Mouse (Mus musculus): ENCODE data around the gene Mical3. TPM values are rescaled to one million over a fixed set of nuclear protein-coding genes. Genes with fewer than 3 reads are reported as not detected.
"Not testable (repeated sequence)": the region's sequence is repeated elsewhere in the genome, so short reads cannot be mapped to it uniquely, and the experiment has no call there.

Mical3 gene
- polyA plus RNA-seq, 1 experiment from 2014 or later: 11.5 TPM

DNA sequence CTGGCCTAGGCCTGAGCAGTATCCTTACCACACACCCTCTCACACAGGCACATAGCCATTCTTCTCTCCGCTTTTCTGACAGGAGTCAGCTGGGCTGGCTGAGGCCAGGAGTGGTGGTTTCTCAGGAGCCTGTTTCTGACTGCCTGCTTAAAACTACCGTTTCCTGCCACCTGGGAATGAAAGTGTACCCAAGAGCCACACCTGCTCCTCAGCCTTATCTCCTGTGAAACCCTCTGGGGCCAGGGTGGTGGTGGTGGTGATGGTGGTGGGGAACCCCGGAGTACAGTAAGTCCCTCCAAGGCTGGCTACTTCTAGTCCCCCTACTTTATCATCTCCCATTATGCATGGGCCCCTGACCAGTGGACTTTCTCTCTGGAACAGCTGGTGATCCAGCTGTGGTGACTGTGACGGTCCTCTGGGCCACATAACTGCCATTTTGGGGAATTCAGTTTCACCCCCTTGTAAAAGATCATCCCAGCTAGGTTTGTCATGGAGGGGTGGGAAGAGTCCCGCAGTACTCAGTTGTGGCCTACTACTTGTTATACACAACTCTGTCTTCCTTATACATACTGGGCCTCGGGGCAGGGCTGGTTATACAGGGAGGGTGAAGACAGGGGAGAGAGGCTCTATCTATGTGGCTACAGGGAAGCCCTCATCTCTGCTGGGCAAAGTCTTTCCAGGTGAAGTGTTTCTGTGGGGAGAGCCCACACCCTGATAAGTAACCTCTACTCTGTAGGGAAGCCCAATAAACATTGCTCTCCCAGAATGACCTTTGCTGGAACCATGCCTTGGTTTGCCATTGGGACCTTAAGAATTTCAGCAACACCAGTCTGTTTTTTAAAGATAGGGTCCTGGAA, 200.1 kb downstream of the Mical3 start:
- peak; percentile 21; the same call in 1 of the 2 replicates for ATAC-seq (ENCODE audit: insufficient read depth, low FRiP score)
- Histone ChIP-seq H3K4me1 (ENCODE audit: control insufficient read depth, insufficient read depth, low read length) (no peaks in the 10 kb centered on the region), H3K4me3 (replicated peaks; ENCODE audit: low read length) (no peak overlapping the region), H3K27me3 (ENCODE audit: control insufficient read depth, insufficient read depth, low read length) (no peaks in the 10 kb centered on the region), H3K36me3 (ENCODE audit: control insufficient read depth, insufficient read depth, low read length) (no peaks in the 10 kb centered on the region), H3K27ac (ENCODE audit: low read length) (no peak overlapping the region), H3K9ac (ENCODE audit: low read length) (no peak overlapping the region), H3K9me3 (replicated peaks; ENCODE audit: control insufficient read depth, low read length) (no peaks in the 10 kb centered on the region), H3K4me2 (ENCODE audit: low read depth, low read length) (no peak overlapping the region)
- WGBS: 67% methylated on average over 6 of the region's 6 CpGs

DNA sequence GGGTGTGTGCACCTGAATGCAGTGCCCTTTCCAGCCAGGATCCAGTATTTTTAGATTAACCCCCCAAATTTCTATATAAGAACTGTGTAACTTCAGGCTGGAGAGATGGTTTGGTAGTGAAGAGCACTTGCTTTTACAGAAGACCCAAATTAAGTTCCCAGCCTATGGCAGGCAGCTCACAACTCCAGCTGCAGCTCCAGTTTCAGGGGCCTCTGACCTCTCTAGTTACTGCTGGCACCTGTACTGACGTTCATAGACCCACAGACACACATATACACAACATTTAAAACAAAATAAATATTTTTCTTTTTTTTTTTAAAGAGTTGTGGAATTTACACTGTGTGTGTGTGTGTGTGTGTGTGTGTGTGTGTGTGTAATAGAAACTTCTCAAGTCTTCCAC, 201.4 kb downstream of the Mical3 start:
- ATAC-seq (ENCODE audit: insufficient read depth, low FRiP score): no peak
- no peak overlapping the region for H3K4me2 ChIP-seq (ENCODE audit: low read depth, low read length)
- H3K27ac ChIP-seq (ENCODE audit: low read length): no peak overlapping the region
- H3K27me3 ChIP-seq (ENCODE audit: control insufficient read depth, insufficient read depth, low read length): no peaks in the 10 kb centered on the region
- no peak overlapping the region for H3K4me3 ChIP-seq (replicated peaks; ENCODE audit: low read length)
- no peak overlapping the region for H3K9ac ChIP-seq (ENCODE audit: low read length)
- H3K36me3 ChIP-seq (ENCODE audit: control insufficient read depth, insufficient read depth, low read length): no peaks in the 10 kb centered on the region
- WGBS: 47% methylated on average over 1 of the region's 1 CpGs
- H3K9me3 ChIP-seq (replicated peaks; ENCODE audit: control insufficient read depth, low read length): no peaks in the 10 kb centered on the region
- no peaks in the 10 kb centered on the region for H3K4me1 ChIP-seq (ENCODE audit: control insufficient read depth, insufficient read depth, low read length)

DNA sequence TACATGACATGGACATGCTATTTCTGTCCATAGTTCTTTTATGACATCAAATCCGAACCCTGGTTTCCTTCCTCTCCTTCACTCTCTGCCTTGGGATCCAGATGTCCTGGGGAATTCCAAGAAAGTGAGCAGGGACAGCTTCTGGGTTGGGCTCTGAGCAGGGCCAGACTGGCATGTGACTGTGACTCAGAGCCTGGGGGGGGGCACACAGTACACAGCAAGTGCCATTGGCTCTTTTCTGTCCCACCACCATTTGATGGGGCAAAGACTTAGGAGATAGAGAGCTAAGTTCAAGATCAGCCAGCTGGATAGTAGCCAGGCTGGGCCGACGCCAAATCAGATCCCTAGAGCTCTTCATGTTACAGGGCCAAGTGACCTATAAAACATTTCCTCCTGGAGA, 203.0 kb downstream of the Mical3 start:
- no peak overlapping the region for H3K27ac ChIP-seq (ENCODE audit: low read length)
- no peaks in the 10 kb centered on the region for H3K9me3 ChIP-seq (replicated peaks; ENCODE audit: control insufficient read depth, low read length)
- H3K36me3 ChIP-seq (ENCODE audit: control insufficient read depth, insufficient read depth, low read length): no peaks in the 10 kb centered on the region
- 77% methylated on average over 3 of the region's 3 CpGs for WGBS
- no peak for ATAC-seq (ENCODE audit: insufficient read depth, low FRiP score)
- H3K4me1 ChIP-seq (ENCODE audit: control insufficient read depth, insufficient read depth, low read length): no peaks in the 10 kb centered on the region
- no peak overlapping the region for H3K4me2 ChIP-seq (ENCODE audit: low read depth, low read length)
- no peaks in the 10 kb centered on the region for H3K27me3 ChIP-seq (ENCODE audit: control insufficient read depth, insufficient read depth, low read length)
- no peak overlapping the region for H3K9ac ChIP-seq (ENCODE audit: low read length)
- no peak overlapping the region for H3K4me3 ChIP-seq (replicated peaks; ENCODE audit: low read length)

DNA sequence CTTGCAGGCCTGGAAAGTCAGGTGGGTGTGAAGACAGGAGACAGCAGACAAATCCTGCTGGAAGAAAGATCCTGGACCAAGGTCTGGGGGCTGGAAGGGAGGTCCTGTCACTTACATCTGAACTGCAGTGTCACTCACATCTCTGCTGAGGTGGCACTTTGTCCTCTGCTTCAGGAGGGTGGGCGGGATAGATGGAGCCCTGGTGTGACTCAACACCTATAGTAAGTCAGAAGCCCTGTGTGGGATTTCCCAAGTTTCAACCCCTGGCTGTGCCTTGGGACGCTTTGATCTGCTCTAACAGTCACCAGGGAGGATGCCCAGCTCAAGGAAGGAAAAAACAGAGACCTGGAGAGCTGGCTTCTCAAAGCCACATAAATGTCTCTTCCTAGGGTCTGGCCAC, 203.9 kb downstream of the Mical3 start:
- no peaks in the 10 kb centered on the region for H3K9me3 ChIP-seq (replicated peaks; ENCODE audit: control insufficient read depth, low read length)
- H3K36me3 ChIP-seq (ENCODE audit: control insufficient read depth, insufficient read depth, low read length): no peaks in the 10 kb centered on the region
- 40% methylated on average over 2 of the region's 2 CpGs for WGBS
- H3K4me3 ChIP-seq (replicated peaks; ENCODE audit: low read length): no peak overlapping the region
- H3K27ac ChIP-seq (ENCODE audit: low read length): no peak overlapping the region
- H3K4me2 ChIP-seq (ENCODE audit: low read depth, low read length): no peak overlapping the region
- ATAC-seq (ENCODE audit: insufficient read depth, low FRiP score): no peak
- no peaks in the 10 kb centered on the region for H3K4me1 ChIP-seq (ENCODE audit: control insufficient read depth, insufficient read depth, low read length)
- no peaks in the 10 kb centered on the region for H3K27me3 ChIP-seq (ENCODE audit: control insufficient read depth, insufficient read depth, low read length)
- no peak overlapping the region for H3K9ac ChIP-seq (ENCODE audit: low read length)

DNA sequence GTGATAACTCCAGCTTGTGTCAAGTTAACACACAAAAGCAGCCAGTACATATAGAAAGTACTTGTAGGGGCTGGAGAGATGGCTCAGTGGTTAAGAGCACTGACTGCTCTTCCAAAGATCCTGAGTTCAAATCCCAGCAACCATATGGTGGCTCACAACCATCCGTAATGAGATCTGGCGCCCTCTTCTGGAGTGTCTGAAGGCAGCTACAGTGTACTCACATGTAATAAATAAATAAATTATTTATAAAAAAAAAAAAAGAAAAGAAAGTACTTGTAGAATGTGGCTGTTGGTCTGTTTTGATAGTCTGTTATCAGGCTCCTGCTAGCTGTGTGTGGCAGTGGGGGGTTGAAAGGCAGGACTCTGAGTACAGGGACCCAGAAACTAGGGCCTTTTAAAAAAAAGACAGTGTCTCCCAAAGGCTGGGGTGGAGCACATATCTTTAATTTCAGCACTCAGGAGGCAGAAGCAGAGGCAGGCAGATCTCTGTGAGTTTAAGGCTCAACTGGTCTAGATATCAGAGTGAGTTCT, 205.9 kb downstream of the Mical3 start:
- not testable (repeated sequence) for H3K4me1 ChIP-seq (ENCODE audit: control insufficient read depth, insufficient read depth, low read length); H3K27me3 ChIP-seq (ENCODE audit: control insufficient read depth, insufficient read depth, low read length); H3K4me2 ChIP-seq (ENCODE audit: low read depth, low read length); H3K27ac ChIP-seq (ENCODE audit: low read length); H3K4me3 ChIP-seq (replicated peaks; ENCODE audit: low read length); H3K36me3 ChIP-seq (ENCODE audit: control insufficient read depth, insufficient read depth, low read length); H3K9me3 ChIP-seq (replicated peaks; ENCODE audit: control insufficient read depth, low read length); H3K9ac ChIP-seq (ENCODE audit: low read length); ATAC-seq (ENCODE audit: insufficient read depth, low FRiP score)
- WGBS: 82% methylated on average over 2 of the region's 2 CpGs

DNA sequence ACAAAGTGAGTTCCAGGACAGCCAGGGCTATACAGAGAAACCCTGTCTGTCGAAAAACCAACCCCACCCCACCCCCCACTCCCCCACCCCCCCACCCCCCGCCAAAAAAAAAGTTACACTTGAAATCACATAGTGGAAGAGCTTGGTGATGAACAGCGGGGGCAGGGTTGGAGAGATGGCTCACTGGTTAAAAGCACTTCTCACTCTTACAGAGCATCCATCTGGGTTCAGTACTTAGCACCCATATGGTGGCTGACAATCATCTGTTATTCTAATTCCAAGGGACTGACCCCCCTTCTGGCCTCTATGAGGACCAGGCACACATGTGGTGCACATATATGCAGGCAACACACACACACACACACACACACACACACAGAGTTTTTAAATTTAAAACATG, 212.8 kb downstream of the Mical3 start:
- no peak overlapping the region for H3K27ac ChIP-seq (ENCODE audit: low read length)
- H3K9ac ChIP-seq (ENCODE audit: low read length): no peak overlapping the region
- no peaks in the 10 kb centered on the region for H3K36me3 ChIP-seq (ENCODE audit: control insufficient read depth, insufficient read depth, low read length)
- peaks cover 13% of the 10 kb centered on the region for H3K4me1 ChIP-seq (ENCODE audit: control insufficient read depth, insufficient read depth, low read length)
- no peak overlapping the region for H3K4me3 ChIP-seq (replicated peaks; ENCODE audit: low read length)
- 64% methylated on average over 3 of the region's 3 CpGs for WGBS
- no peak for ATAC-seq (ENCODE audit: insufficient read depth, low FRiP score)
- no peak overlapping the region for H3K4me2 ChIP-seq (ENCODE audit: low read depth, low read length)
- H3K27me3 ChIP-seq (ENCODE audit: control insufficient read depth, insufficient read depth, low read length): no peaks in the 10 kb centered on the region
- no peaks in the 10 kb centered on the region for H3K9me3 ChIP-seq (replicated peaks; ENCODE audit: control insufficient read depth, low read length)

DNA sequence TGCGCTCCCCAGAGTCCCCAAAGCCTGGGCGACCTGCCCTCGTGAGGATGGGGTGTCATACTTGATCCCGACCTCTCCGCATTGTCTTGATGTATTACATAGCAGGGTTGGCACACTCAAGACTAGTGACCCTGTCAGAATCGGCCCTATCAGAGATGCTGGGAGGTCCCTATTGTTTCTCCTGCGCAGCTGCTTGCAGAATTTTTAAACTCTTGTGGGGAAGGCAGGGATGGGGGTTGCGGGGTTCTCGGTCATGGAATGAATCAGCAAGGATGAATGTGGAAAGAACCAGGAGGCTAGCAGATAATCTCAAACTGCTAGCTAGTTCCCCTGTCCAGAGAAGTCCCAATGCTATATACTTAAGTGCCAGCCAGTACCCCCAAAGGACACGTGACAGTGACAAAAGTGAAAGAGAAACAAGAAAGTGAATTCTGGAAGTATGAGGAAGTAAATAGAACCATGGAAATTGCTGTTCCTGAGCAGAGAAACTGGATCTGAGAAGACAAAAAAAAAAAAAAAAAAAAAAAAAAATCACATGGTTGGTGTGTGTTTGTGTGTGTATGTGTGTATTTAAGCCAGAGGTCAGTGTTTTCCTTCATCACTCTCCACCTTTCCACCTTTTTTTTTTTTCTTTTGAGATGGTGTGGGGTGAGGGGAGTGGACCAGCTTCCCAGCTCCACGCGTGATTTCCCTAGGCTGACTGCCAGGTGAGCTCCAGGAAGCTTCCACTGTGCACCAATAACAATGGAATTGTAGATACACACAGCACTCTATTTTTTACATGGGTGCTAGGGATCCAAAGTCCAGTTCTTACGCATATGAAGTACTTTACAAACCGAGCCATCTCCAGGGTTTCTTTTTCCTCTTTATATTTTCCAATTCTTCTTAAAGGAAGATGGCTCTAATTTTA, 213.6 kb downstream of the Mical3 start:
- Histone ChIP-seq H3K4me3 (replicated peaks; ENCODE audit: low read length) (peak overlapping the region; percentile 69), H3K9ac (ENCODE audit: low read length) (peak overlapping the region; percentile 77), H3K4me2 (ENCODE audit: low read depth, low read length) (peak overlapping the region; percentile 92), H3K4me1 (ENCODE audit: control insufficient read depth, insufficient read depth, low read length) (peaks cover 13% of the 10 kb centered on the region)
- H3K36me3 ChIP-seq (ENCODE audit: control insufficient read depth, insufficient read depth, low read length); H3K27me3 ChIP-seq (ENCODE audit: control insufficient read depth, insufficient read depth, low read length); H3K27ac ChIP-seq (ENCODE audit: low read length); H3K9me3 ChIP-seq (replicated peaks; ENCODE audit: control insufficient read depth, low read length); ATAC-seq (ENCODE audit: insufficient read depth, low FRiP score): not testable (repeated sequence)
- WGBS: 22% methylated on average over 10 of the region's 14 CpGs

DNA sequence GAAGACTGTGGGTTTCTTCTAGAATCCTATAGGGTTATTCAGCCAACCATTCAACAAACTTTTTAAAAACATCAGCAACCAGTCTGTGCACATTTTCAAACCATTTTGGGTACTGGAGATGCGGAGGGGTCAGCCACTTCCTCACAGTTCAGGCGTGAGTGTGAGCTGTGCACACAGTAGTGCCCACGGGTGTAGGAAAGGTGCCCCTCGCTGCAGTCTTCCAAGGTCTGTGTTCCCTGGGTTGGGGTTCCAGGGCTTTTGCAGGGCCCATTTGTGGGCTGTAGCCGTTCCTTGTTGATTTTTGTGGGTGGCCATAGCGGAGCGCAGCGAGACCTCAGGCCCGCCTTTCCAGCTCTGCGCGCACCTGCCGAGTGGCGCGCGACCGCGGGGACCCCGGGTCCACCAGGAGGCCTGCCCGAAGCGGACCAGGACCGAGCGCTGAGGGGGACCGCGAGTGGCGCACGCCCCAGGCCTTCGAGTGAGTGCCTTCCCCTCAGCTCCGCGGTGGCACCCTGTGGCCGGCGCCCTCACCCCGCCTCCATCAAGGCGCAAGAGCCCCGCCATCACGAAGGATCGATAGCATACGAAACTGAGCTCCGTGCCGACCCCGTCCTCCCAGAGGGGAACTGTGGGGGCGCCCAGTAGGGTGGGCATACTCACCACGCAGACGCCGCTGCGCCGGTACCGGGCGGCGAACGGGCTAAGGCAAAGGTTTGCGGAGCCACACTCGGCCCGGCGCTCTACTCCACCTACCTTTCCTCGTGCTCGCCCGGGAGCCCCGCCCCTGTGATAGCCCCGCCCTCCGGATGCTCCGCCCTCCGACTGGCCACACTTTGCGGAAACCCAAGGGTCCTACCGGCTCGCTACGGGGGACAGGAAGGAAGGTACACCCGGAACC, 214.5 kb downstream of the Mical3 start, which contains the start of gene Bid:
Gene Bid, minus strand, starts transcription at position 780 of the 898 bp plus-strand sequence.
- peak within 1 kb of the TSS; percentile 92 for H3K4me2 ChIP-seq (ENCODE audit: low read depth, low read length)
- peak; percentile 91 for ATAC-seq (ENCODE audit: insufficient read depth, low FRiP score)
- no peaks in the 10 kb centered on the region for H3K27me3 ChIP-seq (ENCODE audit: control insufficient read depth, insufficient read depth, low read length)
- peaks cover 13% of the 10 kb centered on the region for H3K4me1 ChIP-seq (ENCODE audit: control insufficient read depth, insufficient read depth, low read length)
- WGBS: 2% methylated on average over 66 of the region's 67 CpGs
- peak within 1 kb of the TSS; percentile 69 for H3K4me3 ChIP-seq (replicated peaks; ENCODE audit: low read length)
- H3K9me3 ChIP-seq (replicated peaks; ENCODE audit: control insufficient read depth, low read length): no peaks in the 10 kb centered on the region
- peak within 1 kb of the TSS; percentile 60; the same call in 1 of the 2 replicates for H3K27ac ChIP-seq (ENCODE audit: low read length)
- peak within 1 kb of the TSS; percentile 77 for H3K9ac ChIP-seq (ENCODE audit: low read length)
- H3K36me3 ChIP-seq (ENCODE audit: control insufficient read depth, insufficient read depth, low read length): no peaks in the 10 kb centered on the region
